Mouse (Mus musculus) left cerebral cortex, postnatal 36 days (tissue): Measurements from ENCODE around the gene Fgfr2. TPM values are rescaled to one million over a fixed set of nuclear protein-coding genes. Genes with fewer than 3 reads are reported as not detected.
"Not testable (repeated sequence)": the region's sequence is repeated elsewhere in the genome, so short reads cannot be mapped to it uniquely, and the experiment has no call there.

Experiments
- DNase-seq, 2 experiments: peaks; one replicate each; pipeline ENCODE4 v3.0.0; 2021 to 2022; ENCODE audit warnings: low spot score in 2 of 2, mixed read lengths in 1 of 2
- intact Hi-C: fragments of 180-260 bp; cut with DNase I; formaldehyde crosslinking; loops from one replicate; pipeline ENCODE4 v1.15.1; 2025
- total RNA-seq, 2 experiments: library from RNA; stranded (reverse); gene quantifications; 2 replicates each; pipeline ENCODE4 v1.2.3; 2021

The Fgfr2 gene
- total RNA-seq, 2 experiments from 2014 or later, result 41.6 to 46.6 TPM

DNA sequence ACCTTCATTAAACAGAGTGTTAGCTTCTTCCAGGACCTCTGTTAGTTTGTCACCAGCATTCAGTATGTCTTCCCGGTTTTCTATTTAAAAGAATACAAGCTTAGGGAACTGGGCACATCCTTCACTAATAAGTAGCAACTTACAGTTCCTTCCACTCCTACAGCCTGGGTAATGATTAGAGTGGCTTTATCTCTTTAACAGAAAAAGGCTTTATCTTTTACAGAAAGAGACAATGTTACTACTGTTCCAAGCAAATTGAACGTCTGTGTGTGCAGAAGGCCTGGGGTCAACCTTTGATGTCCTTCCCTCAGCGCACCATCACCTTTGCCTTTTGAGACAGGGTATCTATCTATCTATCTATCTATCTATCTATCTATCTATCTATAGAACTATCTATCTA lies 2577.3 kb downstream of the Fgfr2 start:
- intact Hi-C loops, result loop anchor here (1.0 to 5.0 kb wide), 3 partner anchors 27 to 136 kb away; no protein-coding TSS in a partner anchor
- no peak for DNase-seq

- intact Hi-C loops, result loop anchor here (5.0 kb wide), 2 partner anchors 57 to 137 kb away; no protein-coding TSS in a partner anchor
- DNase-seq, result no peak
Measured at GRCm38 (mm10) chr7:130545401-130545800, 2577.7 kb downstream of the Fgfr2 start.

DNA sequence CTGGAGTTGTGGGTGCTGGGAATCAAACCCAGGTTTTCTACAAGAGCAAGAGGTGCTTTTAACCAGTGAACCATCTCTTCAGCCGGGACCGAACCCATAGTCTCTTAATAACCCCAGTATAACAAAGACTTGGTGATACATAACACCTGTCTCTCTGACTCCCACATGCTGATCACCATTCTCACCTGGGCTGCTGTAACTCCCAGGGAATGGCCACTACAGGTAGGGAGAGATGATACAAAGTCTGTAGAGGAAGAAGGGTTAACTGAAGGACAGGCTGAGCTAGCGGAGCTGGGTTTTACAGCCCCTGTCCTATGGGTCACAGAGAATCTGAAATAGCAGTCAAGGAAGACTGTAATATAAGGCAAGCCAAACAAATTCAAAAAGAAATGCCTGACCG lies 2580.0 kb downstream of the Fgfr2 start:
- intact Hi-C loops, result no loop called here
- DNase-seq, result no peak

GRCm38 (mm10) chr7:130540176-130540575 lies 2583.0 kb downstream of the Fgfr2 start:
- intact Hi-C loops, result no loop called here
- DNase-seq, result no peak

GRCm38 (mm10) chr7:130537068-130537467 lies 2586.1 kb downstream of the Fgfr2 start:
- intact Hi-C loops, result no loop called here
- DNase-seq, result no peak

DNA sequence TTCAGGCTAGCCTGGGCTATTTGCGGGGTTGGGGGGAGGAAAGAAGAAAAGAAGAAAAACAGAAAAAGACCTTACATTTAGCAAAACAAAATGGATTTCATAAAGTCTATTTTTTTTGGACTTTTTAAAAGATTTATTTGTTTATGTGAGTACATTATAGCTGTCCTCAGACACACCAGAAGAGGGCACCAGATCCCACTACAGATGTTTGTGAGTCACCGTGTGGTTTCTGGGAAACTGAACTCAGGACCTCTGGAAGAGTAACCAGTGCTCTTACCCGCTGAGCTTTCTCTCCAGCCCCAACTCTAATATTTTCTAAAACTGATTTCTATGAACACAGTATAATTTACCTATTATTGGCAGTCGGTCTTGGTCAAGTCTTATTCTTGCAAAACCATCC lies 2588.0 kb downstream of the Fgfr2 start:
- DNase-seq, result no peak
- intact Hi-C loops, result no loop called here

GRCm38 (mm10) chr7:130533316-130534260 lies 2589.6 kb downstream of the Fgfr2 start:
- DNase-seq, result peak; percentile 77 to 83
- intact Hi-C loops, result loop anchor here (5.0 kb wide), 1 partner anchor 229 kb away; no protein-coding TSS in a partner anchor

GRCm38 (mm10) chr7:130531138-130531537 lies 2592.0 kb downstream of the Fgfr2 start:
- intact Hi-C loops, result loop anchor here (5.0 kb wide), 1 partner anchor 231 kb away; no protein-coding TSS in a partner anchor
- not testable (repeated sequence) for DNase-seq

DNA sequence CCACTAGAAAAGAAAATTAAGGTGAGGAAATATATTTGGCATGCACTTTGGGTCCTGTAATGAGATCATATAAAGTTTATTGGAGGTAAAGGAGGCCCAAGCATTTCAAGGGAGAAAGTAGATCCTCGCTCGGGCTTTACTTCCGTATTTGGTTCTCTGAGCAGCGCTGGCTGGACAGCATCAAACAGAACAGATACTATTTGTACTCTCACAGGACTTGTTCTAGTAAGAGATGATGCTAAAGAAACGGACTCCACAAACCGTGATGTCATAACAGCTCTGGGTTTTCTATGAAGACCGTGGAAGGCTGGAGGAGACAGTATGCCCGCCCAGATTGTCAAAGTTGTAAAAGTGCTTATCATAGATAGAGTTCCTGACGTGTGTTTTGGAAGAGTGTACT lies 2595.8 kb downstream of the Fgfr2 start:
- intact Hi-C loops, result no loop called here
- DNase-seq, result no peak

DNA sequence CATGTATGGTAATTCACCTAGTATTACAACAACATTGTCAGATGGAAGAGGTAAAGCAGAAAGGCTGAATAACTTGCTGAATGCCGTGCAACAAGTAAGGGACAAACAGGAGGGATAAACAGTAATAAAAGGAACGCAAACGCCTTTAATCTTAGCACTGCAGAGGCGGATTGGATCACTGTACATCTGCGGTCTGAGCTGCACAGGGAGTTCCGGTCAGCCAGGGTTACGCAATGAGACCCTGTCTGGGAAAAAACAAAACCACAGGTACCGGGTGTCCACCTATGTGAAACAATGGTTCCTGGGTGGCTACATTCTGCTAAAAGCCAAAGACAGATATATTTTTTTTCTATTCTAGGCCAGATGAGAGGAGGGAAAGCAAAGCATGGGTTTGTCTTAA lies 2599.7 kb downstream of the Fgfr2 start:
- intact Hi-C loops, result no loop called here
- DNase-seq, result no peak

GRCm38 (mm10) chr7:130520812-130521422 lies 2602.2 kb downstream of the Fgfr2 start:
- no peak for DNase-seq
- intact Hi-C loops, result no loop called here

DNA sequence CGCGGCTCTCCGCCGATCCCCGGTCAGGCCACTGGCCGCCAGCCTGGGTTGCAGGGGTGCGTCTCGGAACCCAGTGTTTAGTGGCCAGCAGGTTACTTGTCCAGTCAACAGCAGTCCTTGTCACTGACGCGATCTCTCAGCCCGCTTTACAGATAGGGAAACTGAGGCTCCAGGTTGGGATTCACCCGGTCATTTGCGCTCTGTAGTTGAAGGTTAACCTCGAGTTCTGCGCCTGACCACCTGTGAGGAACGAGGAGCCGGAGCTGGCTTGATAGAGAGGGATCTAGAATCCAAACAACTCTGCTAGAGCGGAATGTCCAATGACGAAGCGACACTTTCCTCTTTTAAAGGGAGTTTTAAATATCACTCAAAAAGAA lies 2603.1 kb downstream of the Fgfr2 start, which contains the start of gene Ate1:
Gene Ate1, minus strand, starts transcription at position 321 of the 377 bp plus-strand sequence.
- DNase-seq, result no peak
- intact Hi-C loops, result no loop called here

GRCm38 (mm10) chr7:130519096-130520048 lies 2603.8 kb downstream of the Fgfr2 start:
- intact Hi-C loops, result loop anchor here (1.0 kb wide), 1 partner anchor 27 kb away; no protein-coding TSS in a partner anchor

GRCm38 (mm10) chr7:130518213-130519095 lies 2604.7 kb downstream of the Fgfr2 start:
- peak in 1 of 2 experiments; percentile 13 for DNase-seq
- intact Hi-C loops, result loop anchor here (1.0 kb wide), 1 partner anchor 28 kb away; no protein-coding TSS in a partner anchor

More at GRCm38 (mm10) chr7:130519096-130520048, 2603.8 kb downstream of the Fgfr2 start:
- peak; percentile 98 to 99 for DNase-seq

- DNase-seq, result no peak
- intact Hi-C loops, result no loop called here
Measured at GRCm38 (mm10) chr7:130510243-130510642, 2612.9 kb downstream of the Fgfr2 start.

- DNase-seq, result no peak
- intact Hi-C loops, result no loop called here
Measured at GRCm38 (mm10) chr7:130503006-130503405, 2620.1 kb downstream of the Fgfr2 start.

DNA sequence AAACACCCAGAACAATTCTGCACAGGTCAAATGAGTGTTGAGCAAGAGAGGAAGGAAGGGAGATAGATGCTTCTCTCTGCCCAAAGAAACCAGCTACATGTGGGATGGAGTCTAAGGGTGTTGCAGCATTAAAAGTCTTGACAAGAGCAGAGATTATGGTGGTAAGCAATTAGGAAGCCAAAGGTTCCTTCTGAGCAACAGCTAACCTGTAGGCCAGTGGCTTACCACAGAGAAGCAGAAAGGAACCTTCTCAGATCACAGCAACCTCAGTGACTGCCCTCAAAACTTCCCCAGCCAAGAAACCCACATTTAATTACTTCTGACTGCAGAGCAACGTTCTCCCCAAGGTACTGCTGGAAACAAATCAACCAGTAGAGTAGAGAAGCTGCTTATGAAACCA lies 2621.7 kb downstream of the Fgfr2 start:
- intact Hi-C loops, result no loop called here
- no peak for DNase-seq

GRCm38 (mm10) chr7:130493346-130493745 lies 2629.8 kb downstream of the Fgfr2 start:
- intact Hi-C loops, result no loop called here
- DNase-seq, result no peak
